Mouse (Mus musculus) kidney, adult 11 months (tissue): Measurements from ENCODE around the gene Stxbp3.
A peak's percentile ranks its signal among the peaks of the same experiment; 100 is the strongest.

Experiments
- DNase-seq: peaks from one replicate; pipeline ENCODE4 v3.0.0; 2022

The Stxbp3 gene

DNA sequence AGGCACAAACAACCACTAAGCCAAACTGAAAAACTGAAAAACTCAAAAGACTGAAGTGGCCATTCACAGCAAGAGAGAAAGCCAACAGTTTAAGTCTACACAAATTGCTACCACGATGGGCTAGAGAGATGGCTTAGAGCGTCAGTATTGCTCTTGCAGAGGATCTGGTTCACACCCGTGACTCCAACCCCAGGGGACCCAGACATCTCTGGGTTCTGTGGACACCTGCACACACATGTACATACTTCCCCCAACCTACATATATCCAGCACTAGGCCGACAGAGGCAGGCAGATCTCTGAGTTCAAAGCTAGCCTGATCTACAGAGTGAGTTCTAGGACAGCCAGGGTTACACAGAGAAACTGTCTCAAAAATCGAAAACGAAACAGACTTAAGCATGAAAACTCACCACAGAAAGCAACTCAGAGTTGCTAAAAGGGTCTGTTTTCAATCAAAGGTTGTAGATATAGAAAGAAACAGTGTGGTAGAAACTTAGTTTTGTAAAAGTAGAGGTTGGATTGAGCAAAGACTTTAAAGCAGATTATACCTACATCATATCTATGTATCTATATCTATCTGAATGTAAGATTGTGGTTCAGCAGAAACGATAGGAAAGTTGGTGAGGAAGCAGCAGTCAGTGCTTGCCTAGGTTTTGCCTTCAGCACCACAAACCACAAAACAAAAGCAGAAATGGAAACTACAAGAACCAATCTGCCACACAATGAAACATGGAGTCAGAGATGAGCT is 44.6 kb downstream of the Stxbp3 start:
- DNase-seq = no peak

DNA sequence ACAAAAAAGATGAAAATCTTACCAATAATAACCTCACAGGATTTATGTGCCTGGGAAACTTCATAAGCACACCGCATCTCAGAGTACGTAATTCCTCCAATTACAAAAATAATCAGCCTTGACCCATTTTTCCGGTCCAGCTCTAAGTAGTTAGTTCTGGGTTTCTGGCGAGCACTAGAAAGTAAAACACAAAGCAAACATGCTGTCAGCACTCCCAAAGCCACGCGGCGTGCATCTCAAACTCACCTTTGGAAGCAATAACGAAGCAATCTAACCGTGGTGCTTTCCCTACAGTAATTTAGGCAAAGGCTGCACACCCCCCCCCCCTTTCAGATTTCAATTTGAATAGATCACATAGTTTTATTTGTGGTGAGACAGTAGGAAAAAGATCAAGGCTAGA is 45.5 kb downstream of the Stxbp3 start:
- DNase-seq = no peak

DNA sequence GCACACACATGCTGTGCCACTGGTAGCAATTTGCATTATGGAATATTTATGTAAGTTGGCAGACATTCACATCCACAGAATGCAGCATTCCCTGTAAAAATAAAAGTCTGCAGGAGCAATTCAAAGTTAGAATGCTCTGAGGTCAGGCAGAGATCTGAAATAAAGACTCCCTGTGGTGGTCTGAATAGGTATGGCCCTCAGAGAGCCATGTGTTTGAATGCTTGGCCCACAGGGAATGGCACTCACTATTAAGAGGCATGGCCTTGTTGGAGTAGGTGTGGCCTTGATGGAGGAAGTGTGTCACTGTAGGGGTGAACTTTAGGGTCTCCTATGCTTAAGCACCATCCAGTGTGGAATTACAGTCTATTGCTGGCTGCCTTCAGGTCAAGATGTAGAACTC is 47.9 kb downstream of the Stxbp3 start:
- no peak for DNase-seq

DNA sequence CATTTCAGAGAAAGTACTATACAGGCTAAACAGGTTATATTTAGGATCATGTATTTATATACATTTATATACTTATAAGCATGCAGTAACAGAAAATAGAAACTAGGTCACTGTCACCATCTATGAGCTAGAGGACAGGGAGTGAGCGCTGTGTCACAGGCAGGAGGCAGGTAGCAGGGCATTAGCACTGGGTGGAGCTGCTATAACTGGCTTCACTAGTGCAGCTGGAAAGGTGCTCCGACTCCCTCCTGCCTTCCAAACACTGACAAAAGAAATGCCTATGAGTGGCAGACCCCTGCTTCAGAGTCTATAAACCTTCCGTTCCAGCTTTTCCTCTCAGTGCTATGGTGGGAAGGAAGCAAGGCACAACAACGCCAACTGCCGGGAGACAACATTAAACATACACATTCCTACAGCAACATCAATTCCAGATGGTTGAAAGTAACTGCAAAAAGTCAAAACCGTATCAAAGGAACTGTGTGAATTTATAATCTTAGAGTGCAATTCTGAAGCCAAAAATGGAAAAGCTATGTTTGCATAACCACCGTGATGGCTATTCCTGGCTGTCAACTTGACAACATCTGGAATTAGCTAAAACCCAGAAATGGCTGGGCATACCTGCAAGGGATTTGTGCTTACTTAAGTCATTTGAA is 49.1 kb downstream of the Stxbp3 start:
- DNase-seq = no peak

DNA sequence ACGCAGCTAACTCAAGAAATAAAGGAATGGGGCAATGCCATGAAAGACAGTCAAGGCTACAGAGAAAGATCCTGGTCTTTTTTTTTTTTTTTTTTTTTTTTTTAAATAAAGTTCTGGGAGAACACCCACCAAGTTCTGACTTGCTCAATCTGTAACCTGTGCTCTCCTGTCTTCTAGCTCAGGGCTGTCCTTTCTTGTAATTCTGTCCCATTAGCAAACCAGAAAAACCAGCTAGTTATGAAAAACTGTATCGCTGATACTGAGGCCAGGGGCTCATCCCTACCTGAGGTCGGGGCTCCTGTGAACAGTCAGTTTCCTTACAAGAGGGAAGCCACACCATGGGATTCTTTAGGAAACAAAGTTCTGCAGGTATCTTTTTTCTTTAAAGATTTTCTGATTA is 49.8 kb downstream of the Stxbp3 start:
- no peak for DNase-seq

DNA sequence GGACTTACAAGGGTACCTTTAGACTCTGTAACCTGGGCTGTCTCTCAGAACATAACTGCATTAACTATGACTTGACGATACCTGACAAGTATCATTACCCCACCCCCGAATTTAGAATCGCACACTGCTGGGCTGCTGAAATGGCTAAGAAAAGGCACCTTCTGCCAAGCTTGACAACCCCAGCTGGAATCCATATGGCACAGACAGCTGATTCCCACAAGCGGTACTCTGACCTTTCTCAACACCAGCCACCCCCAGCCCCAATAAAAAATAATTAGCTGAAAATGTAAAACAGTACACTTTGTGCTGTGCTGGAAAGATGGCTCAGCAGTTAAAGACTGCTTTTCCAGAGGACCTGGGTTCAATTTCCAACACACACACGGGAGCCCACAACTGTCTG is 51.0 kb downstream of the Stxbp3 start:
- DNase-seq = no peak

DNA sequence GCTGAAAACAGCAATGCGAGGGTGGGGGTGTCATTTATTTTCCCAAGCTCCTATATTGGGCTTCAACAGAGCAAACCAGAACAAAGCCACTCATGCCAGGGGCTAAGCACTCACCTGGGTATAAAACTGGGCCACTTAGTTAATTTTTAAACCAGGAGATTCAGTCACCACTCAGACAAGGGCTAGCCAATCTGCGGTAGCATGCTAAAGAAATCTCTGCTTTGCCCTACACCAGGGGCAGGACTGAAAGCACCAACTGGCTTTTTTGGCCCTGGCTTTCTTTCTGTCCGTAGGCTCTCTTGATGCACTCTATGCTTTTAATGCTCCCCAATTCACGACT is 51.9 kb downstream of the Stxbp3 start:
- DNase-seq = peak; percentile 28

DNA sequence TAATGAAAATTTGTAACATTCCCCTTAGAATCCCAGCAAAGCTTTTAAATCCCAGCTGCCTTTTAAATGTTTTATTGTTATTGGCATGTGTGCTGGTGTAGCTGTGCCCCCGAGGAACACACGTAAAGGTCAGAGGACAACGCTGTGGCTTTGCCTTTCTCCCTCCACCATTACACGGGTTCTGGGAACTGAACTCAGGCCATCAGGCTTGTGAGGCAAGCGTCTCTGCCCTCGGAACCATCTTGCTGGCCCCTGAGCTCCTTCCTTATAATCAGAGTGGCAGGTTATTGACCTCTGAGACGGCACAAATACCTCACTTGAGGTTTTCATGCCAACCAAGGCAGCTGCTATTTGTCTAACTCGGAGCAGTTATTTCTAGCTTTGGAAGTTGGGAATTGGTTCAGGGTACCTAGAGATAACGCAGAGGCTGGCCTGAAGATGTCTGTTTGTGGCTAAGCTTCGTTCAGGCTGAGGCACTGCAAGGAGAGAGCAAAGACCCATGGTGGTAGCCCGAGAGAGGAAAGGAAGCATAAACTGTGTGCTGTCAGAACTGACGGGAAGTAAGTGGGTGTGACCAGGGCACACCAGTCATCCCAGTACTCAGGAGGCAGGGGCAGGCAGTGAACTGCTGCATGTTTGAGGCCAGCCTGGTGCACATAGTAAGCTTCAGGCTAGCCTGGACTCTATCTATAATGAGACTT is 52.4 kb downstream of the Stxbp3 start:
- DNase-seq = no peak

DNA sequence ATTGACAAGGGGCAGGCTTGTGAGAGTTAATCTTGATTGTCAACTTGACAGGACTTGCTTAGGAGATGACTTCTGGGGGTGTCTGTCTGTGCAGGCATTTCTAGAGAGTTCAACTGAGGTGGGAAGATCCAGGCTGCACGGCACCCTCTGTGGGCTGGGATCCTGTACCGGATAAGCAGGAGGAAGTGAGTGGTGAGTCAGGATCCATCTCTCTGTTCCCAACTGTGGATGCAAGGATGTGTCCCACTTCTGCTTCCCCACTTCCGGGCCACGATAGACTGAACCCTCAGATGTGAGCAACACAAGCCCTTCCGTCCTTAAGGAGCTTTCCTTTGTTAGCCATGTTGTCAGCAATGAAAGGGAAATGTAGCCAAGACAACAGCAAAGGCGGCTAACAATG is 53.8 kb downstream of the Stxbp3 start:
- no peak for DNase-seq

DNA sequence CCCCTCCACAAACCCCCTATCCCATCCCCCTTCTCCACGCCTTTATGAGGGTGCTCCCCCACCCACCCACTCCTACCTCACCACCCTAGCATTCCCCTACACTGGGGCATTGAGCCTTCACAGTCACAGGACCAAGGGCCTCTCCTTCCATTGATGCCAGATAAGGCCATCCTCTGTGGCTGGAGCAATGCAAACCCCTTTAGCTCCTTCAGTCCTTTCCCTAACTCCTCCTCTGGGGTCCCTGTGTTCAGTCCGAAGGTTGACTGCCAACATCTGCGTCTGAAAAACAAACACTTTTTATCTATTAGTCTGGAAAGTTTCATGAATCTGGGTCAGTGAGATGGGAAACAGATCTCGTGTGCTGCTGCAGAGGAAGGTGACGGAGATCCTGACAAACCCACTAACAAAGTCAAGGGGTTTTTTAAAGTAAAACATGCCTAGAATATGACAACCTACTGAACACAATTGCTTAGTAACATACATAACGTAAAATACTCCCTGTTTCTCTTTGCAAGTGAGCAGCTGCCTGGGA is 57.9 kb downstream of the Stxbp3 start:
- no peak for DNase-seq

DNA sequence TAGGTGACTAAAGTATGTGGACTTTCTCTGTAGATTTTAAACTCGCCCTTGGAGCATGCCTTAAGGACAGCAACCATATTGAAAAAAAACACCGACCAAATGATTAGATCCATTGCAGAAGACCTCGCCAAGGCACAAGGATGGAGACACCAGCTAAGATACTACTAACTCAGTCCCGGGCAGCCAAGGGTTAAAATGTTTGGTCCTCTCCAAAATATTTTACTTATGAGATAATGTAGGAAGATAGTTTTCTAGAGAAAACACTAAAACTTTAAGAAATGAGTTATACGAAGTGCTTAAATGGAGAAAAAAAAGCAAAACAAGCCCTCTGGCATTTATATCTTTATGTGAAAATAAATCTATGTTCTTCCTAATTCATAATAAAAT is 58.4 kb downstream of the Stxbp3 start:
- DNase-seq = no peak

DNA sequence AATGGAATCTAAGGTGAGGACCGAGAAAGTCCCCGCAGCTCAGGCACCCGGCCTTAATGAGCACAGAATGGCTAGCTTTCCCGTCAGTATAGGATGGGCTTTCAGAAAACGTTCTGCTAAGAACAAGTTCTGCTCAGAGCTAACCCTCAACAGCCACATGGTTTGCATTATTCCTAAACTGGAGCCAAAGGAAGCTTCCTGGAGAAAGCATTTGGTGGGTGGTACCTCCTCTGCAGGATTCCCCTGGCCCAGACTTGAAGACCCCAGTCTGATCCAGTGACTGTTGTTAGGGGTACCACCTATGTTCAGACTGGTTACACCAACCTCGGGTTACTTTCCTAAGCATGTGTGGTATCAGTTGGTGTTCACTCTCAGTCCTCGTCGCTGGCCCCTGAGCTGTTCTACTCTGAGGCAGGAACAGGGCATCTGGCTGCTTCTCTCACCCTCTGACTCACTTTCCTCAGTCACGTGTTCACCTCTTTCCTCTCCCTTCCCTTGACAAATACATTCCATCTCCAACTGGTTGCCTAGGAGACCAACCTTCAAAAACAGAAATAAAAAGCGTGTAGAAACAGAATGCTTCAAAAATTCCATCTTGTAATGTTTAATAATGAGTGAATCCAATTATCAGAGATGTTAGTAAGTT is 59.0 kb downstream of the Stxbp3 start:
- DNase-seq = no peak

DNA sequence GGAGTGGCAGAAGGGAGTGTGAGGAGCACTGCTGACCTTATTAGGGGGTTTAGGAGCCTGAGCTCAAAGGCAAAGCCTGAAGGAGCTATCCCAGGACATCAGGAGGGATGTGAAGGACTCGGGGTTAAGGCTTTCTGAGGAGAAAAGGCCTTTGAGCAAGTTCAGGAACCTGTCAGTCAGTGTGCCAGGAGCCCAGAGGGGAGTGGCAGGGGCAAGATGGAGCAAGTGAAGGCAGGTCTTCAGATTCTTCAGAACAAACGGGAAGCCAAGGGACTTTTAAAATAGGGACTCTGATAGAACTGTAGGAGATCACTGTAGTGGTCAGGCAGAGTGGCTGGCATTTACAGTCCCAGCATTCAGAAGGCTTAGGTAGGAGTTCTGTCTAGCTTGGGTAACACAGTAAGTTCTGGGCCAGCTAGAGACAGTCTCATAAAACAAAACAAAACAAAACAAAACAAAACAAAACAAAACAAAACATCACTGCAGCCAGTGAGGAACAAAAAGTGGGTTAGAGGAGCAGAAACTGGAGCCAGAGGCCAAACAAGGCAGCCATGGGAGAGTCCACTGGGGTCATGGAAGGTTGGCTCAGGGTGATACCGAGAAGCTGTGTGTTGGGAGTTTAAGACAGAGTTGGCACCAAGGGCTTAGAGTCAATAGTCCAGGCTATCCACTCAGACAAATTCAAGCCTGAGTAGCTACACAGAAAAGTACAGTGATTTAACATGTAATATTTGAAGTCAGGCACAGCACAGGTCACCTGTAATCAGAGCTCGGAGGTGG is 61.4 kb downstream of the Stxbp3 start:
- DNase-seq = no peak

DNA sequence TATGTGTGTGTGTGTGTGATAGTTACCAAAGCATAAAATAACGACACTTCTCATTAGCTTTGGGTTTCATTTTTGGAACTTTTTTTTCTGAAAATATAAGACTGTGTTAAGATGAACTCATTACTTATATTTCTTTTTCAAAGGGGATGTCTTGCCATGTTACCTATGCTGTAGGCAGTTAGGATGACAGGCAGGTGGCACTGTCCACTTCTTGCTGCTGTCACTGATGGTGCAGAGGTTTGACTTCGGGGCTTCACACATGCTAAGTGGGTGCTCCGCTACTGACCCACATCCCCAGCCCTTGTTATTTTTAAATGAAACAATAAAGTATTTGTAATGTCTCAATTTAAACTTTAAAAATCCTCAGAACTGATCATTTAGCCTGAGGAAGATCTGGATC is 67.5 kb downstream of the Stxbp3 start:
- DNase-seq = no peak

DNA sequence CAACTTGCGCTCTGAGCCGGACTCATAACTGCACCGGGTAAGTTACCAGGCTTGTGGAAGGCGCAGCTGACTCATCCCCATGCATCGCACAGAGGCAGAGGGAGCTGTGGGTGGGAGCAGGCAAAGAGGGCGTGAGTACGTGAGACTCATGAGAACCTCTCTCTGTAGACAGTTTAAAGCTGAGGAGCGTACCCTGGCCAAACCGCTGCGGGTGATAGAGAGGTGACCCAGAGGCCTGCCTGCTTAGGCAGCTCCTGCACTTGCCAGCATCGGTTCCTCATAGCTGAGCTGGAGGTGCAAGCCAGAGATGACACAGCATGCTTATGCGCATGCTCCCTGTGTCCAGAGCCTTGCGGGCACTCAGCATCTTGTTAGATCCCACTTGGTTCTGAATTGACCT is 68.1 kb downstream of the Stxbp3 start:
- no peak for DNase-seq

DNA sequence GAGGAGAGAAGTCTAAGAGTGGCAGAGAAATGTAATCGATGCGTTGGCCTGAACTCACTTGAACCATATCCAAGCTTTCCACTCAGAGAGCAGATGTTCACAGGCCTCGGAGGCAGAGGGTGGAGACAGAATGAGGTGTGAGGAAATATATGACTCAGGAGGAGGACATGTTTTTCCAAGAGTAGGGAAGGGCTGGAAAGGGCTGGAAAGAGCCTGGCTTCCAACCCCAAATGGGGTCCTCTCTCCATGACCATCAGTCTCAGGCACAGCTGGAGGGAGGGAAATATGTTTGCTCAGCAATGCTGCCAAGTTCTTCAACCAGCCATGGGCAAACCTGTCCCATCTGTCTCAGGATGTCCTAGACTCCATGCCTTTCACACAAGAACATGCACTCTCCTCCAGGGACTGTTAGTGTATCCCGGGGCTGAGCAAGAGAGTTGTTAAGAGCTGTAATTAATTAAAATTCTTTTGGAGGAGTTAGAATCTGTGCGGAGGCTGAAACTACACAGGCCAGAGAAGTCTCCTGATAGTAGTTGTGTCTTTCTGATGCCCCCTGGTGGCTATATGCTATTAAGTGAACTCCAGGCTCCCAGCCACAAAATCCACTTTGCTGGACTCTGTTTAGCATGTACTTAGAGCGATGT is 69.5 kb downstream of the Stxbp3 start:
- peak; percentile 49 for DNase-seq

DNA sequence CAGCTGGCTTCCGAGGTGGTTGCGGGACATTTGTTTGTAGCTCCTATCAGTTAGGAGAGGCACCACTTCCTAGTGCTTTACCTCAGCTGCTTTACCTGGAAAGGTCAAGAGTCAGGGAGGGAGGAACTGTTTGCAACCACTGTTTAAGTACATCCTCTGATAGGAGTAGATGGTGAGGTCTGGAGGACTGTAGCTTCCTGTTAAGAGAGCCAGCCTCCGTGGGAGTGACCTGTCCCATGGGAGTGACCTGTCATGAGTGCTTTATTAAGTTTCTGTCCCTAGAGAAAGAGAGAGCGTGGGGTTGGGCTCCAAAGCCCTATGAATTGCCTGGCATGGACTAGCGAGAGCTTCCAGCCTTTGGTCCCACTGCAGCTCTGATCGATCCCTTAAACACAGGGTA is 70.8 kb downstream of the Stxbp3 start:
- DNase-seq = no peak

DNA sequence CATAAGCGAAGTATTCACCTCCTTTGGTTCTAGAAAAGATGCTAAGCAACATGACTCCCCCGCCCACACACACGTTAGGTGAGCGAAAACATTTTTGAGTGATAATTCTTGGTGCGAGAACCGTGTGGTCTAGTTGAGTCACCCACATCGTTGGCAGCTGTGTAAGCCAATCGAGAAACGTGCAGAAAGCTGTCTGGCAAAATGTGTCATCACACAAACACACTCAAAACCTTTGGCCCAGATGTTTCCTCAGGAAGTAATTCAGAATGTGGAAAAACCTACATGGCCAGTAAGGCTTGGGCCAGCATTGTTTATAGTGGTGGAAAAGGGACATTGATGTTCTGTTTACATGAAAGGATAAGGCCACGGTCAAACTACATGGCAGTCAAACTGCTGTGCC is 72.9 kb downstream of the Stxbp3 start:
- DNase-seq = no peak

DNA sequence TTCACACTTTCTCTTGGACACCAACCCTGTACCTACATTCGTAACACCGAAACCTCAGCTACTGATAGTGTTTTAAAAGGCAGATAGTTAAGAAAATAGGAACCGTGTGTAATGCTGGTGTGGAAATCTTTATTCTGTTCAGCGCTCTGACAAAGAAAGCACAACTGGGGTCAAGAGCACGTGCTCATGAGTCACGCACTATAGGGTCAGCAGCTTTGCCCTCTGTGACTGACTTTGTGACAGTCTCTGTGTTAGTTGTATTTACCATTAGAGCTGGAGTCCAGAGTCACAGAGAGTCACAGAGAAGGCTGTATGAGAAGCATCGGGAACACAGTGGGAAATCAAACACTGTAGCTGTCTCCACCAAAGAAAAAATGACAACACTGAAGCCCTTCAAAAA is 73.4 kb downstream of the Stxbp3 start:
- no peak for DNase-seq

DNA sequence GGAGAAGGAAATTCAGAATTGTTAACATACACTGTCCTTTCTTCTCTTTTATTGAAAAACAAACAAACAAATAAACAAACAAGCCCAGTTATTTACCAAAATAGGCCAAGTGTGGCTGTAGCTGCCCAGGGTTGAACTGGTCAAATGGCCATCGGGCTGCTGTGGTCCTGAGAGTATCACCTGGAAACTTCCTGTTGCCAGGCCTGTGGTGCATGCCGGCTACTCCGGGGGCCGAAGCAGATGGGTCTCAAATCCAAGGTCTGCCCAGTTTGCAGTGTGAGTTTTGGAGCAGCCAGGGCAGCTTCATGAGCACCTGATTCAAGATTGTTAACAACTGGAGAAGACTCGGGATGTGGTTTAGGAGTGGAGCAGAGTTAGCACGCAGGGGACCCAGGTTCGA is 74.8 kb downstream of the Stxbp3 start:
- DNase-seq = no peak

DNA sequence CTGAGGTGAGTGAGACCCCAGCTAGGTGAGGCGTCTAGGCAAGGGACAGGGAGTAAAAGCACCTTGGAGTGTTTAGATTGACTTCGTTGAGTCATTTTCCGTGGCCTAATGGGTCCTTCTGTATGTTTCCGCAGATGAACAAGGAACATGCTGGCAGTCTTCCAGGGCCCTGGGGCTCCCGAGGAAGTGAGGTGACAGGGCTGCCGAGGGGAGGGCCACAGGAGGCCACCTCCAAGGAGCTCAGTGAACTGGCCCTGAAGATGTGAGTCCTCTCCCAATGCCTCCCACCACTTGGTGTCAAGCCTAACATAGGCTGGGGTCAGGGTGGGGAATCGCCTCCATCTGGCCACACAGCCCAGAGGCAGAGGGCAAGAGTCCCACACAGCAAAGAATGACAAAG is 75.3 kb downstream of the Stxbp3 start:
- no peak for DNase-seq

DNA sequence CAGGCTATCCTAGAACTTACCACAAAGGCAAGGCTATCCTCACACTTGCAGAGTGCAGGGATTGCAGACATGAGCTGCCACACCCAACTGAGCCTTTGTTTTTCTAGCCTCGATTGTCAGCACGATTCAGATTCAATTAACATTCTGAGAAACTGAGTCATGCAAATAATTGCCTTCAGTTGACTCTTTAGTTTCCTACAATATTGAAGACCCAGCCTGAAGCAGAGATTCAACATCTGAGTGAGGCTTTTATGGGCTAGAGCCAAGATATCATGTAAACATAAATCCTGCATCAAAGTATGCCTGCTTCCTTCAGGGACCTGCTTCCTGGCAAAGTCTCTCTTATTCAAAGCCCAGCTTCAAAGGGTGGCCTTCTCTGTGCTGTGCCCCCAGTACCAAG is 76.6 kb downstream of the Stxbp3 start:
- no peak for DNase-seq
